Mouse (Mus musculus) lung, adult 2 months (tissue): ENCODE data around the gene Avp.

Source experiments
- CTCF ChIP-seq: fragments of 200-500 bp; IDR thresholded peaks from 2 replicates; pipeline ENCODE4 v1.5.1; 2011; ENCODE audit warnings: mild to moderate bottlenecking, low read length, control low read depth; ENCODE audit not compliant: insufficient read depth
- POLR2A ChIP-seq: fragments of 200-500 bp; IDR thresholded peaks from 2 replicates; pipeline ENCODE4 v1.6.1; 2011; ENCODE audit warnings: low read depth, mild to moderate bottlenecking, control low read depth, low read length, borderline replicate concordance; ENCODE audit errors: extremely low read depth

- TF ChIP-seq CTCF: no peak
- no peak for TF ChIP-seq POLR2A
Observed at GRCm38 (mm10) chr2:130556292-130556691, 26.1 kb downstream of the Avp start.
